Mouse (Mus musculus): ENCODE data around the gene Cd300lg.

- peak; percentile 74 for TF ChIP-seq CTCF (IDR thresholded peaks at IDR 0.05; ENCODE audit: insufficient read depth, low read depth, low read length)
- TF ChIP-seq POLR2A (IDR thresholded peaks at IDR 0.05; ENCODE audit: insufficient read depth, low read depth, low read length) = no peak
These were observed 55.6 kb downstream of the Cd300lg start for GRCm38 (mm10) chr11:102096887-102097391.

Measured in olfactory bulb, adult 2 months (tissue).